Mouse (Mus musculus) erythroblast, adult 5-6 weeks (primary cell): Measurements from ENCODE around the gene Hnrnpa1. TPM values are rescaled to one million over a fixed set of nuclear protein-coding genes. Genes with fewer than 3 reads are reported as not detected.

ENCODE experiments used
- total RNA-seq, 2 experiments: library from RNA; stranded (forward) in 1 of 2; stranded (reverse) in 1 of 2; fragments of 150-400 nt in 1 of 2; fragments of 200-764, 138-1000 nt in 1 of 2; gene quantifications; 2 replicates each; pipeline versions ENCODE4 v1.2.3 to v1.2.4; 2015 to 2017; ENCODE audit warnings: low replicate concordance in 2 of 2

The Hnrnpa1 gene
- total RNA-seq, 2 experiments from 2014 or later, result 130 to 189 TPM

Other genes starting within 250 kb of the Hnrnpa1 start
- gene Hoxc8, start 249.8 kb upstream of the Hnrnpa1 start, total RNA-seq (2015; ENCODE audit: low replicate concordance), result not detected in 2 replicates
- gene Hoxc8, start 249.8 kb upstream of the Hnrnpa1 start, total RNA-seq (2017; ENCODE audit: low replicate concordance), result not detected in 2 replicates
- gene Hoxc6, start 242.2 kb upstream of the Hnrnpa1 start, total RNA-seq (2015; ENCODE audit: low replicate concordance), result not detected in 2 replicates
- gene Hoxc6, start 242.2 kb upstream of the Hnrnpa1 start, total RNA-seq (2017; ENCODE audit: low replicate concordance), result not detected in 2 replicates
- not detected in 2 replicates for gene Hoxc4, start 221.5 kb upstream of the Hnrnpa1 start, total RNA-seq (2015; ENCODE audit: low replicate concordance)
- not detected in 2 replicates for gene Hoxc4, start 221.5 kb upstream of the Hnrnpa1 start, total RNA-seq (2017; ENCODE audit: low replicate concordance)
- gene Smug1, start 73.3 kb upstream of the Hnrnpa1 start, total RNA-seq (2015; ENCODE audit: low replicate concordance), result 1.5 TPM in 1 of 2 replicates, not detected in the other
- 0.70 and 1.0 TPM in 2 replicates for gene Smug1, start 73.3 kb upstream of the Hnrnpa1 start, total RNA-seq (2017; ENCODE audit: low replicate concordance)
- gene Cbx5, start 616 bp upstream of the Hnrnpa1 start, total RNA-seq (2015; ENCODE audit: low replicate concordance), result 42.0 and 42.1 TPM in 2 replicates
- 49.5 and 57.4 TPM in 2 replicates for gene Cbx5, start 616 bp upstream of the Hnrnpa1 start, total RNA-seq (2017; ENCODE audit: low replicate concordance)
- gene Nfe2, start 18.0 kb downstream of the Hnrnpa1 start, total RNA-seq (2015; ENCODE audit: low replicate concordance), result 449 and 473 TPM in 2 replicates
- 629 and 671 TPM in 2 replicates for gene Nfe2, start 18.0 kb downstream of the Hnrnpa1 start, total RNA-seq (2017; ENCODE audit: low replicate concordance)
- gene Copz1, start 32.3 kb downstream of the Hnrnpa1 start, total RNA-seq (2015; ENCODE audit: low replicate concordance), result 123 and 131 TPM in 2 replicates
- 54.0 and 56.5 TPM in 2 replicates for gene Copz1, start 32.3 kb downstream of the Hnrnpa1 start, total RNA-seq (2017; ENCODE audit: low replicate concordance)
- gene Gpr84, start 70.2 kb downstream of the Hnrnpa1 start, total RNA-seq (2015; ENCODE audit: low replicate concordance), result 0.96 and 2.1 TPM in 2 replicates
- gene Gpr84, start 70.2 kb downstream of the Hnrnpa1 start, total RNA-seq (2017; ENCODE audit: low replicate concordance), result 0.70 and 1.3 TPM in 2 replicates
- gene Zfp385a, start 99.7 kb downstream of the Hnrnpa1 start, total RNA-seq (2015; ENCODE audit: low replicate concordance), result 2.9 and 5.6 TPM in 2 replicates
- 0.68 and 0.84 TPM in 2 replicates for gene Zfp385a, start 99.7 kb downstream of the Hnrnpa1 start, total RNA-seq (2017; ENCODE audit: low replicate concordance)
- gene Itga5, start 126.3 kb downstream of the Hnrnpa1 start, total RNA-seq (2015; ENCODE audit: low replicate concordance), result 2.5 and 7.9 TPM in 2 replicates
- gene Itga5, start 126.3 kb downstream of the Hnrnpa1 start, total RNA-seq (2017; ENCODE audit: low replicate concordance), result 2.4 TPM in 2 replicates
- gene Gtsf1, start 190.0 kb downstream of the Hnrnpa1 start, total RNA-seq (2015; ENCODE audit: low replicate concordance), result 10.4 TPM in 1 of 2 replicates, not detected in the other
- gene Gtsf1, start 190.0 kb downstream of the Hnrnpa1 start, total RNA-seq (2017; ENCODE audit: low replicate concordance), result not detected in 2 replicates
- not detected in 2 replicates for gene Gtsf2, start 208.0 kb downstream of the Hnrnpa1 start, total RNA-seq (2015; ENCODE audit: low replicate concordance)
- not detected in 2 replicates for gene Gtsf2, start 208.0 kb downstream of the Hnrnpa1 start, total RNA-seq (2017; ENCODE audit: low replicate concordance)
- gene Nckap1l, start 213.4 kb downstream of the Hnrnpa1 start, total RNA-seq (2015; ENCODE audit: low replicate concordance), result 21.5 and 35.4 TPM in 2 replicates
- 27.9 and 28.0 TPM in 2 replicates for gene Nckap1l, start 213.4 kb downstream of the Hnrnpa1 start, total RNA-seq (2017; ENCODE audit: low replicate concordance)